Mouse (Mus musculus) forebrain, postnatal 0 days (tissue): ENCODE data around the gene Stac2. TPM values are rescaled to one million over a fixed set of nuclear protein-coding genes. Genes with fewer than 3 reads are reported as not detected.
A peak's percentile ranks its signal among the peaks of the same experiment; 100 is the strongest.

Experiments used
- ATAC-seq: fragments of 200-750 bp; cut with Nextera tagmentation; 2 replicates; pipeline ENCODE4 v1.8.0; 2017; ENCODE audit warnings: mild to moderate bottlenecking, moderate library complexity
- DNase-seq: peaks from one replicate; pipeline ENCODE4 v3.0.0-alpha.2; 2015
- H3K27ac ChIP-seq: fragments of 300-500 bp; sonication (generic); 2 replicates; pipeline ENCODE4 v1.5.1; 2014; ENCODE audit warnings: low read depth, mild to moderate bottlenecking, antibody characterized with exemption, low read length, moderate library complexity, mixed read lengths
- H3K27me3 ChIP-seq: fragments of 300-500 bp; sonication (generic); 2 replicates; pipeline ENCODE4 v1.6.1; 2014; ENCODE audit warnings: mild to moderate bottlenecking, low read length, mixed read lengths; ENCODE audit not compliant: insufficient read depth
- H3K36me3 ChIP-seq: fragments of 300-500 bp; sonication (generic); 2 replicates; pipeline ENCODE4 v1.6.1; 2014; ENCODE audit warnings: mild to moderate bottlenecking, moderate library complexity; ENCODE audit not compliant: insufficient read depth
- H3K4me1 ChIP-seq: fragments of 300-500 bp; sonication (generic); 2 replicates; pipeline ENCODE4 v1.6.1; 2014; ENCODE audit warnings: antibody characterized with exemption; ENCODE audit not compliant: insufficient read depth
- H3K4me2 ChIP-seq: fragments of 300-500 bp; sonication (generic); 2 replicates; pipeline ENCODE4 v1.6.1; 2014; ENCODE audit warnings: low read depth, mild to moderate bottlenecking, moderate library complexity
- H3K4me3 ChIP-seq: fragments of 300-500 bp; sonication (generic); 2 replicates; pipeline ENCODE4 v1.5.1; 2014; ENCODE audit warnings: low read depth, low read length, mixed read lengths
- H3K9ac ChIP-seq: fragments of 300-500 bp; sonication (generic); 2 replicates; pipeline ENCODE4 v1.6.1; 2014; ENCODE audit warnings: mild to moderate bottlenecking
- H3K9me3 ChIP-seq: fragments of 300-500 bp; sonication (generic); 2 replicates; pipeline ENCODE4 v1.6.1; 2016; ENCODE audit warnings: low read length
- CTCF ChIP-seq: sonication (generic); IDR thresholded peaks from 2 replicates; pipeline ENCODE4 v1.5.1; 2016; ENCODE audit warnings: antibody characterized with exemption, control low read depth, low read depth
- WGBS: fragments of 180-500 bp; shearing (Covaris S2); extraction: QIAGEN DNeasy Blood & Tissue Kit; methylation state at CpG from one replicate; pipeline ENCODE4 v1.1.7; 2014; 5-methylcytosine and 5-hydroxymethylcytosine counted together
- microRNA-seq, 2 experiments: library from miRNA; unstranded; fragments of <30 nt; microRNA quantifications; one replicate each; pipeline ENCODE4; 2016
- polyA plus RNA-seq: library from polyadenylated mRNA; unstranded; fragments of >200 nt; fragmentation: Nextera tagmentation; extraction: Ambion mirVana; gene quantifications from 2 replicates; pipeline ENCODE4 v1.2.1, GENCODE M21; 2015
- total RNA-seq: library from RNA; depleted of rRNA; stranded (reverse); fragments of >200 nt; gene quantifications from 2 replicates; pipeline ENCODE4 v1.2.3, GENCODE M21; 2014; rRNA removed

Gene Stac2
- total and polyA plus RNA-seq, 2 experiments from 2014 or later = 2.0 to 2.8 TPM

DNA sequence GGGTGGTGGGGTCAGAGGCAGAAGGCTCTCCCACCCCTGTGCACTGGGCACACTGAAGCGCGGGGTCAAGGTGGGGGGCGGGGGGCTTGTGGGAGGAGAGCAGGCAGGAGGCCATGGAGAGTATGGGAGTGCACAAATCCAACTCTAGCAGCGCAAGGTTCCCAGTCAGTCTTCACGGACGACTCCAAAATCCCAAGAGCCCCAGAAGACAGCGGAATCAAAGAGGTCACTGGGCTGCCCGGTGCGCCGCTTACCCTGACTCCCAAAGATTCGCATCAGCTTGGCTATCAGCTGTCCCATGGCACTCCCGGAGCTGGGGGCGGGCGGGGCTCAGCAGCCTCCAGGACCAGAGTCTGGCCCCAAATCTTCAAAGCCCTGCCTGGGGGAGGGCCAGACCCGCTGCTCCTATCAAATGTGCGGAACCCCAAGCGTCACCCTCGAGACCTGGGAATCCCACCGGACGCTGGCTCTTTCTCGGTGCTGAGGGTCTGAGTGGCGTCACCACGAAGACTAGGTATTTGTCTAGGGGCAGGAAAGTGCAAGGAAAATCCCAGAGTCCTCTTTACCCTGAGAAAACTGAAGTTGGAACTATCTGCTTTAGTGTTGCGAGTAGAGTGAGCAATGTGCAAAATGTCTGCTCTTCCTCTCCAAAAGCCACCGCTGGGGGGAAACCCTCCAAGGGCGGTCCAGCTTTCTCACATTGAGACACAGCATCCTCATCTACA is 57.5 kb downstream of the Stac2 start, which contains the start of gene Arl5c:
Gene Arl5c (minus strand): TSS at position 618 of the 725 bp plus-strand sequence.
- H3K36me3 ChIP-seq = no peaks in the 10 kb centered on the region
- peaks cover 12% of the 10 kb centered on the region; the same call in 1 of the 2 replicates for H3K4me1 ChIP-seq
- peak; percentile 59 for TF ChIP-seq CTCF
- ATAC-seq = peak; percentile 38
- H3K4me3 ChIP-seq = peak within 1 kb of the TSS; percentile 43
- no peaks in the 10 kb centered on the region for H3K27me3 ChIP-seq
- 0 out of 2 replicates have a peak within 1 kb of the TSS, but pooled peaks have one; percentile 21 for H3K27ac ChIP-seq
- H3K4me2 ChIP-seq = peak within 1 kb of the TSS; percentile 90
- H3K9me3 ChIP-seq = no peaks in the 10 kb centered on the region
- DNase-seq = peak; percentile 56
- peak within 1 kb of the TSS; percentile 48 for H3K9ac ChIP-seq
- WGBS = 2% methylated on average over 25 of the region's 26 CpGs

DNA sequence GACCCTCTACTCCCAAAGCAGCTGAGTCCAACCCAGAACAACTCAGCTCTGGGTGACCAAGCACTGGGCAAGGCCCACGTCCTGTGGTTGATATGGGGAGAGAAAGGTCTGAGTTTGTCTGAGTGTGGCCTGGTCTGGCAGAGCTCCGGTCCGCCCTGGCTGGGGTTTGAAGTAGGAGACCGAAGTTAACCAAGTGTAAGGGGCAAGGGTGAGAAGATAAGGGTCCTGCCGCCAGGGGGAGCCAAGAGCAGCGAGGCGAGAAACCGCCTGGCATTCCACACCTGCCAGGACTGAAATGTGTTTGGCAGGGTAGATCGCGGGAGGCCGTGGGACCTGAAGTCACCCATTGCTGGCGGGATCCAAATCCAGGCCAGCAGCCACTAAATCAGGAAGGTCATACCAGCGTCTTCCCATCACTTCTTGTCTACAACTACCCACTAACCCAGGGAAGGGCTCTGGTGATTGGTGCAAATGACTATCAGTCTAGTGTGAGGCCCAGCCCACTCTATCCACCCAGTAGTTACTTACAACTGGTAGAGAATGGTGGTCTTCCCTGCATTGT is 58.6 kb downstream of the Stac2 start:
- Histone ChIP-seq H3K27me3 (no peaks in the 10 kb centered on the region), H3K4me2 (peak overlapping the region; percentile 90), H3K9me3 (no peaks in the 10 kb centered on the region), H3K36me3 (no peaks in the 10 kb centered on the region), H3K4me1 (peaks cover 19% of the 10 kb centered on the region), H3K9ac (peak overlapping the region; percentile 48), H3K4me3 (peak overlapping the region; percentile 43), H3K27ac (no peak overlapping the region)
- ATAC-seq (peak; percentile 68), DNase-seq (peak; percentile 68)
- WGBS = 7% methylated on average over 13 of the region's 13 CpGs
- TF ChIP-seq CTCF = peak; percentile 75

DNA sequence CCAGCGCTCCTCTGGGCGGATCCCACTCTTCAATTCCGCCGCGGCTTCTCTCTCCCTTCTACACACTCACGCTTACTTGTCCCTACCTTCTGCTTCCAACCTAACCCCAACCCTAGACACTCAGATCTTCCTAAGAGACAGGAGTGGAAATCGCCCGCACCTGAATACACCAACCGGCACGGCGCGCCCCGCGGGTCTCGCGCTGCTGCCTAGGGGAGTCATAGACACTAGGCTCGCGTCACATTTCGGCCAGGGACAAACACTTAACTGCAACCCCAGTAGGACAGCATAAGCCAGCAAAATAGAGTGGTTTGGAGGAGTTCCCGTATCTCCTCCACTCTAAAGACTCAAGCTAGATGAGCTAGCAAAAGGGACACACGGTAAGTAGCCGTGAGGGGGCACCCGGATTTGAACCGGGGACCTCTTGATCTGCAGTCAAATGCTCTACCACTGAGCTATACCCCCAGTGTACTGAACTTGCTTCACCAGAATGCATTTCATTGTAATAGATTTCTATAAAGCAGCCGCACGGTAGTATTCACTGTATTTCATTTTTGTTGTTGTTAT is 64.6 kb downstream of the Stac2 start:
- DNase-seq (peak; percentile 95), ATAC-seq (peak; percentile 83)
- no peak for TF ChIP-seq CTCF
- H3K9me3 ChIP-seq = no peaks in the 10 kb centered on the region
- peak overlapping the region; percentile 61 for H3K4me2 ChIP-seq
- H3K36me3 ChIP-seq = no peaks in the 10 kb centered on the region
- under 1% methylated on average over 26 of the region's 26 CpGs for WGBS
- peaks cover 10% of the 10 kb centered on the region for H3K27me3 ChIP-seq
- peak overlapping the region; percentile 75 for H3K9ac ChIP-seq
- peak overlapping the region; percentile 98 for H3K4me3 ChIP-seq
- peak overlapping the region; percentile 85 for H3K27ac ChIP-seq
- peaks cover 9% of the 10 kb centered on the region for H3K4me1 ChIP-seq

DNA sequence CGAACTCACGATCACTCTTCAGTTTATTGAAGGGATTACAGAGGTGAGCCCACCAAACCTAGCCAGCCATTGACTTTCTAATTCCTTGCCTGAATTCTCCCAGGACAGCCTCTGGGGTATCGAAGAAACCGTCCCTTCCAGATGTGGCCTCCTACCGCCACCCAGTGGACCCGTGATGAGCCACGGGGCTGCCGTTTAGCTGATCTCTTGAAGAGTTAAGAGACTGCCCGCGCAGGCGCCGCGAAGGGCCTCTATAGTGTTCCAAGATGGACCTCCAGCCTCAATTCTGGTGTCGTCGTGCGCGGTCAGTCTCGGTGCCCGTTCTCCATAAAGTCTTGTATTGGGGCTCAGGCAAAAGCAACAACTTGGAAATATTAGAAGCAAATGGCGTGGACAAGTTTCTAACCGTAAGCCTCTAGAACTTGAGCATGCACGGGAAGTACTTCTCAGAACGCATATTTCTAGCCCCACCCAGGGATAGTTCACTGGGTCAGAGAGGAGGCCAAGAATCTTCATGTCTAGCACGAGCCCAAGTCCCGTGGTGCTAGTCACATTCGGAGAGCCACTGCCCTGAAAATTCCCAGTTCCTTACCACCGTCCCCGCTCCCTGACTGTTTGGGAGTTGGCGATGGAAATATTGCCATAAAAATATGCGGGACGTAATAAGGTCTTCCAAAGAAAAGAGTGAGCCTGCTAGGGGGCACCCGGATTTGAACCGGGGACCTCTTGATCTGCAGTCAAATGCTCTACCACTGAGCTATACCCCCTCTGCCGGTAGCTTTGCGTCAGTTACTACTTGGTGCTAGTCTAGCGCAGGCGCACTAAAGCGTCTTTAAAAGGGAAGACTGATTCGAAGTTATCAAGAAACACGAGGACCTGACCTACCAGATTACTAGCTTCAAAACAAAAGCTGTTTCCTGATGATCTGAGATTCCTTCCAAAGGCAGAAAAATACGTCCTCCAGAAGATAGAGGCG is 65.4 kb downstream of the Stac2 start:
- H3K36me3 ChIP-seq = no peaks in the 10 kb centered on the region
- H3K27ac ChIP-seq = peak overlapping the region; percentile 85
- peak overlapping the region; percentile 75 for H3K9ac ChIP-seq
- no peaks in the 10 kb centered on the region for H3K9me3 ChIP-seq
- H3K4me1 ChIP-seq = peaks cover 9% of the 10 kb centered on the region
- H3K4me3 ChIP-seq = peak overlapping the region; percentile 98
- peaks cover 10% of the 10 kb centered on the region for H3K27me3 ChIP-seq
- peak; percentile 83 for TF ChIP-seq CTCF
- under 1% methylated on average over 42 of the region's 42 CpGs for WGBS
- peak overlapping the region; percentile 61 for H3K4me2 ChIP-seq
- DNase-seq = peak; percentile 98
- peak; percentile 85 for ATAC-seq

DNA sequence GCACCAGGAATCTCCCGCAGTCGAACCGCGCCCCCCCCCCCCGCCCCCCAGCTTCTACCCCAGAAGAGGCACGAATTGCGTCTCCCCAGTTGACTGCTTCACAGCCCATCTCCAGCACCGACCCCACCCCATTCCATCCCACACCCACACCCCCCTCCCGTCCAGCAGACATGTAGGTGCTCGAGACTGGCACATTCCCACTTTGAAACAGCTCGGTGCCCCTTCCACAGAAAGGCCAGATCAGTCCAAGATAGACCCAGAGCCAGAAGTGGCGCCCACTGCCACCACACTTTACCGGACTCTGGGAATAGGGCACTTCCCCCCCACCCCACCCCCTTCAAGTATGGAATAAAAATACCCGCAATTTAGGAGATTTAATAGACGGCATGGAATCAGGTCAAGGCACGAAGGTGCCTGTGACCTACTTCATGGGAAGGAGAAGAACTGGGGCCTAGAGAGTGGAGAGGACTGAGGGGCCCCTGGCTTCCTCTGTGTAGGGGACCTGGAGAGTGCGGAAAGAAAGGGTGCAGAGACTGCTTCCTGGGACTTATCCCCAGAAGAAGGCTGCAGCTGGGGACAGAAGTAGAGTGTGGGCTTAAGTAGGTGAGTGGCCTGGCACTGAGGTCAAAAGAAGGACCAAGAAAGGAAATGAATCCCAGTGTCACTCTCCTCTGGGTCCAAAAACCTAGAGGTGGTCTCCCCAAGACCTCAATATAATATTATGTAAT is 66.4 kb downstream of the Stac2 start:
- H3K4me2 ChIP-seq = peak overlapping the region; percentile 77
- peak overlapping the region; percentile 61 for H3K4me3 ChIP-seq
- ATAC-seq (no peak), DNase-seq (no peak)
- peaks cover 10% of the 10 kb centered on the region for H3K27me3 ChIP-seq
- TF ChIP-seq CTCF = no peak
- peaks cover 9% of the 10 kb centered on the region for H3K4me1 ChIP-seq
- H3K27ac ChIP-seq = no peak overlapping the region
- H3K9ac ChIP-seq = no peak overlapping the region
- no peaks in the 10 kb centered on the region for H3K9me3 ChIP-seq
- no peaks in the 10 kb centered on the region for H3K36me3 ChIP-seq
- WGBS = 23% methylated on average over 16 of the region's 17 CpGs

Small RNA genes within 50 kb of the gene (microRNA-seq; reads per million reads assigned to microRNA genes)
- 0 reads per million in 2 experiments for gene Gm27597

Other genes starting within 250 kb of the Stac2 start
- 21.0 and 24.8 TPM in 2 replicates for gene B230217C12Rik, start 212.7 kb downstream of the Stac2 start, total RNA-seq
- 28.6 and 31.5 TPM in 2 replicates for gene B230217C12Rik, start 212.7 kb downstream of the Stac2 start, polyA plus RNA-seq
- gene Fbxo47, start 169.3 kb downstream of the Stac2 start, total RNA-seq = 1.3 and 1.8 TPM in 2 replicates
- gene Fbxo47, start 169.3 kb downstream of the Stac2 start, polyA plus RNA-seq = 0.43 and 0.58 TPM in 2 replicates
- gene Plxdc1, start 67.0 kb downstream of the Stac2 start, total RNA-seq = 0.54 and 1.5 TPM in 2 replicates
- 1.6 and 3.5 TPM in 2 replicates for gene Plxdc1, start 67.0 kb downstream of the Stac2 start, polyA plus RNA-seq
- 3.7 and 5.2 TPM in 2 replicates for gene Arl5c, start 57.3 kb downstream of the Stac2 start, total RNA-seq
- gene Arl5c, start 57.3 kb downstream of the Stac2 start, polyA plus RNA-seq = 3.0 and 4.2 TPM in 2 replicates
- gene Cacnb1, start 30.4 kb downstream of the Stac2 start, total RNA-seq = 64.1 and 76.4 TPM in 2 replicates
- gene Cacnb1, start 30.4 kb downstream of the Stac2 start, polyA plus RNA-seq = 49.4 and 57.2 TPM in 2 replicates
- 793 and 1,371 TPM in 2 replicates for gene Rpl19, start 26.8 kb downstream of the Stac2 start, total RNA-seq
- 687 and 897 TPM in 2 replicates for gene Rpl19, start 26.8 kb downstream of the Stac2 start, polyA plus RNA-seq
- 22.9 and 23.4 TPM in 2 replicates for gene Fbxl20, start 96.9 kb upstream of the Stac2 start, total RNA-seq
- 9.1 and 12.5 TPM in 2 replicates for gene Fbxl20, start 96.9 kb upstream of the Stac2 start, polyA plus RNA-seq
- gene Med1, start 139.8 kb upstream of the Stac2 start, total RNA-seq = 30.2 and 35.5 TPM in 2 replicates
- gene Med1, start 139.8 kb upstream of the Stac2 start, polyA plus RNA-seq = 44.9 and 56.4 TPM in 2 replicates
- gene Cdk12, start 149.6 kb upstream of the Stac2 start, total RNA-seq = 35.5 and 36.0 TPM in 2 replicates
- 2.8 and 4.5 TPM in 2 replicates for gene Cdk12, start 149.6 kb upstream of the Stac2 start, polyA plus RNA-seq